Mouse (Mus musculus): ENCODE results near the gene Tnip1.

DNA sequence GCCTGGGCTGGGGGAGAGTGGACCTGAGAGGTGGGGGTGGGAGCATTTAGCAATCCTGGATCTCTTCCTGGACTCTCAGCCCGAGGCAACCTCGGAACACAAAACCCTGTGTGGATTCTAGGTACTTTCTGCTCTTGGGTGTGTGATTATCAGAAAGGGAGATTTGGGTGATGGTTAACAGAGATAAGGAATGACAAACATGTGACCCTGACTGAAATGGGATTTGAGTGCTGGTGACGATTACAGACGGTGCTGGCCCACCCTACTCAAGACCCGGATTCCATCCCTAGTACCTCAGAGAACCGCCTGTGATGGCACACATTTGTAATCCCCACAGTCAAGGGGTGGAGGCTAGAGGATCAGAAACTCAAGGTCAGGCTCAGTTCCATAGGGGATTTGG, 2.5 kb downstream of the Tnip1 start:
- TF ChIP-seq GATA1 (IDR thresholded peaks at IDR 0.05; ENCODE audit: low read length): no peak
- no peak for TF ChIP-seq TAL1 (IDR thresholded peaks at IDR 0.05; ENCODE audit: low read length)
